Mouse (Mus musculus): ENCODE results near the gene App. TPM values are rescaled to one million over a fixed set of nuclear protein-coding genes. Genes with fewer than 3 reads are reported as not detected.

App gene
- polyA plus RNA-seq, 1 experiment: not detected

GRCm38 (mm10) chr16:85139178-85139604 is 34.4 kb downstream of the App start:
- no peak for TF ChIP-seq GATA1 (IDR thresholded peaks at IDR 0.05; ENCODE audit: low read length)

DNA sequence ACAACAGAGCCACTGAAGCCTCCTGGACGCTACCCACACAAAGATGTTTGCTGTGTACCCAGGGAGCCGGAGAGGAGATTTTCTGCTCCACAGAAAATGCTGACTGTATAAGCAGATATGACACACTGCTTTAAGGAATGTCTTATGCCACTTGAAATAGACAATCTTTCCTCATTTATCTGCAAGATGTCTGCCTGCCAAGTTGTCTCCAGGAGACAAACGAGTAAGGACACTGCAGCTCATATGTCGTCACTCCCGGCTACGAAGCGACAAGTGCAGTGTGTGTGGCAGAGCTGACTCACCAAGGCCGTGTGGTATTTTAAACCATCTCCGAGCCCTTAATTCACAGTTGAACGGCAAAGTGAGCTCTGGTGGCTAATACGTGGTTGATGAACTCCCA is 36.2 kb downstream of the App start:
- TF ChIP-seq GATA1 (IDR thresholded peaks at IDR 0.05; ENCODE audit: low read length): no peak

- TF ChIP-seq GATA1 (IDR thresholded peaks at IDR 0.05; ENCODE audit: low read length): no peak
These were observed 37.5 kb downstream of the App start for GRCm38 (mm10) chr16:85136046-85136445.

GRCm38 (mm10) chr16:85133468-85133881 is 40.1 kb downstream of the App start:
- TF ChIP-seq GATA1 (IDR thresholded peaks at IDR 0.05; ENCODE audit: low read length): no peak

DNA sequence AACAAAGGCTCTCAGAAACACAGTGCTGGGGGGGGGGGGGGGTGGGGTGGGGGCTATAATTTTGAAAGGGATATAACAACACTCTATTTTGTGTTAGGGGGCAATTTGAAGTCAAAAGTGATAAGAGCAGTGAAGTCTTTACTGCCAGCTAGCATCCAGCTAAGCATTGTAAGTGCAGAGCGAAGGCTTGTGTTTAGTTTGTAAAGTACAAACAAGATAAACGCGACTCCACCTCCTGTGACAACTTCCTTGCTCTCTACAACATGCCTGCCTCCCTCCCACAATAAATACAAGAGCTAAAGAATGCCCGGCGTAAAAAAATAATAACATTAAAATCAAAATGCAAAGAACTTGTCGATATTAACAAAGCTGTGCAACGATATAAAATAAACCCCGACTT is 40.5 kb downstream of the App start:
- TF ChIP-seq GATA1 (IDR thresholded peaks at IDR 0.05; ENCODE audit: low read length): no peak

GRCm38 (mm10) chr16:85132182-85132581 is 41.4 kb downstream of the App start:
- TF ChIP-seq GATA1 (IDR thresholded peaks at IDR 0.05; ENCODE audit: low read length): no peak

DNA sequence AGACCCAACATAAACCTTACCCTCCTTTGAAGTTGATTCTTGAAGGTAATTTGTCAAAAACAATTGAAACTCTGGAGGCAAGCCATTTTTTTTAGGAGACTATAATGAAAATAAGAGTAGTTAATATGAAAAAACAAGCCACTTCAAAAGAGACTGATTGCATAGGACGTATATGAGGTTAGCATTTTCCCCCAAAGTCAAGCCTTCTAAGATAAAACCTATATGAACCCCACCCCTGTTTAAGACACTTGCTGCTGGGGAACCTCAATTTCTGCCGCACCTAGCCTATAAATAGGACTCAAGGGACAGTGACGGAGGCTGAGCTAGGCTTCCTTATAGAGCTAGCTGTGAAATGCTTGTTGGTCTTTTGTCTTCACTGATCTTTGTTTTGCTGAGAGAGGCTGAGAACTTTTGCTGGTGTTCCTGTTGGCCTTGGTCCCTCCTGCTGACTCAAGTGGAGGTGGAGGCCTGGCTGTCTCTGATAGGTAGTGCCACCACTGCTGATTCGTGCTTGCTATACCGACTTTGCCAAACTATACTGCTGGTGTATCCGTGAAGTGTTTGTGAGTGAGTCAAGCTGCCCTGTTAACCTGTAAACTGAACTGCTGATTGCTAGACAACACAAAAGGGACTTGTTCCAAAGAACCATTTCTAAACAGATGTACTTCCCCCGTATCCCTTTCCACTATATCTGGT is 42.6 kb downstream of the App start:
- TF ChIP-seq GATA1 (IDR thresholded peaks at IDR 0.05; ENCODE audit: low read length): no peak

- no peak for TF ChIP-seq GATA1 (IDR thresholded peaks at IDR 0.05; ENCODE audit: low read length)
These were observed 44.6 kb downstream of the App start for GRCm38 (mm10) chr16:85128693-85129657.

GRCm38 (mm10) chr16:85128347-85128664 is 45.3 kb downstream of the App start:
- TF ChIP-seq GATA1 (IDR thresholded peaks at IDR 0.05; ENCODE audit: low read length): no peak

GRCm38 (mm10) chr16:85127661-85128346 is 45.8 kb downstream of the App start:
- no peak for TF ChIP-seq GATA1 (IDR thresholded peaks at IDR 0.05; ENCODE audit: low read length)

- TF ChIP-seq GATA1 (IDR thresholded peaks at IDR 0.05; ENCODE audit: low read length): no peak
These were observed 48.9 kb downstream of the App start for GRCm38 (mm10) chr16:85124649-85125048.

DNA sequence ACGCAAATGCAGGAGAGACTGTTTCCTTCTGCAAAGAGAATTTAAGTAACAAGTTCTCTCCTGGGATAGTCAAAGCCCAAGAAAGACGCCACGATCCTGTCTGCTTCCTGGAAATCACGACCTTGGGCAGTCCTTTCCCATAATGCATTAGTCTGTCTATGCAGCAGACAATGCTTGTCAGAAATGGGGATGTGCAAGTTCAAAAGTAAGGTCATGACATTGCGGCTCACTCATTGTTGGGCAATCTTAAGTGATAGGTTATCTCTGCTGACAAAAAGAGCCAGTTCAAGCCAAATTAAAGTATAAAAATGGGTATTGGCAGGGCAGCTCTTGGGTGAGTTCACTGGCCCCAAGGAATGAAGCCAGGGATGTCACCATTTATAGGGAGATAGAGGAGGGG is 51.6 kb downstream of the App start:
- no peak for TF ChIP-seq GATA1 (IDR thresholded peaks at IDR 0.05; ENCODE audit: low read length)

GRCm38 (mm10) chr16:85118916-85119315 is 54.6 kb downstream of the App start:
- TF ChIP-seq GATA1 (IDR thresholded peaks at IDR 0.05; ENCODE audit: low read length): no peak

GRCm38 (mm10) chr16:85117541-85117940 is 56.0 kb downstream of the App start:
- TF ChIP-seq GATA1 (IDR thresholded peaks at IDR 0.05; ENCODE audit: low read length): no peak

GRCm38 (mm10) chr16:85115837-85116236 is 57.7 kb downstream of the App start:
- no peak for TF ChIP-seq GATA1 (IDR thresholded peaks at IDR 0.05; ENCODE audit: low read length)

DNA sequence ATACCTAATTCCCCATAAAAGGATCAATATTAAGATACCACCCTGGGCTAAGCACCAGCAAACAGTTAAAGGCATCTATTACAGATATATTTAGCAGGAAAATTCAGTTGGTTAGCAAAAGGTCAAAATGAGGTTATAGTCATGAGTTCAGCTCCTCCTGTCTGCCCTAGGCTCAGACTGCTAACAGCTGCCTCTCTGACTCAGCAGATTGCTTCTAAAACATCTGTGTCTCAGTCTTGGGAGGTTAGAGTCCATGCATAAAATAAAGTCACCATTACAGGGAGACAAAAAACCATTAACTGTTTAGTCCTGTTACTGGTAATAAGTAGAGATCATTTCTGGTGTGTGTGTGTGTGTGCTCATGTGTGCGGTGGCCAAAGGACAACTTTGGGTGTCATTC is 58.8 kb downstream of the App start:
- TF ChIP-seq GATA1 (IDR thresholded peaks at IDR 0.05; ENCODE audit: low read length): no peak
